Mouse (Mus musculus) small intestine, adult 2 months (tissue): Measurements from ENCODE around the gene Tdp1.

Experiments used
- CTCF ChIP-seq: fragments of 200-500 bp; IDR thresholded peaks from 2 replicates; pipeline ENCODE4 v1.5.1; 2012; ENCODE audit warnings: low read depth, mild to moderate bottlenecking, control low read depth, inconsistent platforms, low read length, moderate library complexity, mixed read lengths; ENCODE audit not compliant: insufficient replicate concordance, insufficient read length; ENCODE audit errors: extremely low read depth
- POLR2A ChIP-seq: fragments of 200-500 bp; IDR thresholded peaks from 2 replicates; pipeline ENCODE4 v1.6.1; 2012; ENCODE audit warnings: low read depth, mild to moderate bottlenecking, control low read depth, inconsistent platforms, low read length, moderate library complexity

GRCm38 (mm10) chr12:99958068-99959060 lies 74.0 kb downstream of the Tdp1 start:
- TF ChIP-seq POLR2A (no peak), CTCF (no peak)
